Mouse (Mus musculus) left cerebral cortex, postnatal 10 days (tissue): ENCODE data around the gene Hmga2. TPM values are rescaled to one million over a fixed set of nuclear protein-coding genes. Genes with fewer than 3 reads are reported as not detected.

Experiments used
- DNase-seq, 2 experiments: peaks; one replicate each; pipeline ENCODE4 v3.0.0; 2021 to 2022; ENCODE audit warnings: low spot score in 2 of 2, mixed read lengths in 1 of 2; ENCODE audit errors: extremely low spot score in 1 of 2
- intact Hi-C: fragments of 180-260 bp; cut with DNase I; formaldehyde crosslinking; loops from one replicate; pipeline ENCODE4 v1.15.1; 2025
- microRNA-seq: library from miRNA; unstranded; fragments of <30 nt; microRNA quantifications from one replicate; pipeline ENCODE4 v1.2.0, GENCODE M21; 2022
- total RNA-seq, 2 experiments: library from RNA; stranded (reverse); gene quantifications; 2 replicates each; pipeline ENCODE4 v1.2.3; 2021

Gene Hmga2
- total RNA-seq, 2 experiments from 2014 or later, result 0.09 to 0.12 TPM

DNA sequence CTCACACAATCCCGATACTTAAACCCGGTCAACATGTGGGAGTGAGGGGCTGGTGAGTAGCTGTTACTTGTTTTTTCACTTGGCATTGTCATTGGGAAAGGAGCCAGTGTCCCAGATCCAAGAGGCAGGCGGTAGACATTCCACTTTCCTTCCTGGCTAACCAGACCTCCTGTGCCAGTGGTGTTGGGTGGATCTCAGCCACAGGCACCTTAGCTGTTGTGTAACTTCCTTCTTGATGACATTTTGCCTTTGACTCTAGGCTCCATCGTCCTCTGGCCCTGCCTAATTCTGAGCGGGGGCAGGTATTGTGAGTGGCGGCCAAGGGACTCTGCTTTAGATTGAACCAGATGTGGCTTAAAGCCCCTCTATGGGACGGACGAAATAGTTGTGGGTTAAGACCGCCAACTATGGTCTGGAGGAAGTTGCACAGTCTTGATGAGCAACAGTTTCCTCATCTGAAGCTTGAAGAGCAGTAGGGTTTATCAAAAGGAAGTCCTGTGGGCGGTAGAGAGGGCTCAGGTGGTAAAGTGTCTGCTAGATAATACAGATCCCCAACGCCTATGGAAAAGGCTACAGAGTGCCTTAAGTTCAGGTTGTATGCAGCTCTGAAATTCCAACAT is 152.6 kb downstream of the Hmga2 start:
- DNase-seq, result no peak
- intact Hi-C loops, result no loop called here

DNA sequence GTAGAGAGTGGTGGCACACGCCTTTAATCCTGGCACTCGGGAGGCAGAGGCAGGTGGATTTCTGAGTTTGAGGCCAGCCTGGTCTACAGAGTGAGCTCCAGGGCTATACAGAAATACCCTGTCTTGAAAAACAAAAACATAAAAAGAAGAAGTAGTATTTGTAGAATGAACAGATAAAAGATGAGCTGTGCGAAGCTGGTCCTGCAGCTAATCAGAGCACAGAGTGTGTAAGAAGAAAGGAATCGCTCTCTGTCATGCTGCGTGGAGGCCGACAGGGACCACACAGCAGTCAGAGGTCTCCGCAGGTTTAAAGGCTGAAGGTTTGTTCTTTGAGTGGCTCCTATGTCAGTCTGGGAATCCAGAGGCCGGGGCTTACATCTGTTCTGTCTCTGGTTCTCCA is 153.5 kb downstream of the Hmga2 start:
- intact Hi-C loops, result no loop called here
- DNase-seq, result no peak

GRCm38 (mm10) chr10:120319614-120320013 is 156.7 kb downstream of the Hmga2 start:
- intact Hi-C loops, result no loop called here
- DNase-seq, result no peak

Small RNAs within 50 kb of the gene (microRNA-seq; reads per million reads assigned to microRNA genes)
- not detected for gene Mir763

Other genes with a start within 250 kb of the Hmga2 start
- gene Llph, start 249.4 kb downstream of the Hmga2 start, total RNA-seq, result 10 to 100 TPM; 12.9 to 15.9 TPM